Mouse (Mus musculus) lung, adult 2 months (tissue): ENCODE measurements around the gene Rora.

Experiments used
- CTCF ChIP-seq: fragments of 200-500 bp; IDR thresholded peaks from 2 replicates; pipeline ENCODE4 v1.5.1; 2011; ENCODE audit warnings: mild to moderate bottlenecking, low read length, control low read depth; ENCODE audit not compliant: insufficient read depth
- POLR2A ChIP-seq: fragments of 200-500 bp; IDR thresholded peaks from 2 replicates; pipeline ENCODE4 v1.6.1; 2011; ENCODE audit warnings: low read depth, mild to moderate bottlenecking, control low read depth, low read length, borderline replicate concordance; ENCODE audit errors: extremely low read depth

- TF ChIP-seq POLR2A, result no peak
- TF ChIP-seq CTCF, result no peak
These were observed 382.7 kb downstream of the Rora start for GRCm38 (mm10) chr9:69036296-69036695.
